Mouse (Mus musculus): ENCODE data around the gene AW549877.
A peak's percentile ranks its signal among the peaks of the same experiment; 100 is the strongest.

The AW549877 gene

GRCm38 (mm10) chr15:3984876-3985275 is 10.7 kb downstream of the AW549877 start:
- DNase-seq (ENCODE audit: low spot score in 2 of 2), result no peak

- no peak for DNase-seq (ENCODE audit: low spot score in 2 of 2)
Measured at GRCm38 (mm10) chr15:3982732-3983131, 12.8 kb downstream of the AW549877 start.

- DNase-seq (ENCODE audit: low spot score in 2 of 2), result no peak
Measured at GRCm38 (mm10) chr15:3979871-3980270, 15.7 kb downstream of the AW549877 start.

- DNase-seq (ENCODE audit: low spot score in 2 of 2), result peak; percentile 91 to 92
Measured at GRCm38 (mm10) chr15:3979061-3979848, 16.3 kb downstream of the AW549877 start, which contains the start of gene Fbxo4. Fbxo4 (minus strand) TSS chr15:3979573.

GRCm38 (mm10) chr15:3978279-3978678 is 17.3 kb downstream of the AW549877 start:
- DNase-seq (ENCODE audit: low spot score in 2 of 2), result no peak

GRCm38 (mm10) chr15:3973300-3973699 is 22.2 kb downstream of the AW549877 start:
- no peak for DNase-seq (ENCODE audit: low spot score in 2 of 2)

GRCm38 (mm10) chr15:3970193-3970592 is 25.4 kb downstream of the AW549877 start:
- DNase-seq (ENCODE audit: low spot score in 2 of 2), result no peak

- DNase-seq (ENCODE audit: low spot score in 2 of 2), result no peak
Measured at GRCm38 (mm10) chr15:3969743-3970142, 25.8 kb downstream of the AW549877 start.

- peak; percentile 51 to 59 for DNase-seq (ENCODE audit: low spot score in 2 of 2)
Measured at GRCm38 (mm10) chr15:3962251-3962650, 33.3 kb downstream of the AW549877 start.

GRCm38 (mm10) chr15:3960094-3960493 is 35.5 kb downstream of the AW549877 start:
- DNase-seq (ENCODE audit: low spot score in 2 of 2), result no peak

- DNase-seq (ENCODE audit: low spot score in 2 of 2), result peak in 1 of 2 experiments; percentile 35
Measured at GRCm38 (mm10) chr15:3957982-3958381, 37.6 kb downstream of the AW549877 start.

- no peak for DNase-seq (ENCODE audit: low spot score in 2 of 2)
Measured at GRCm38 (mm10) chr15:3954971-3955370, 40.6 kb downstream of the AW549877 start.

GRCm38 (mm10) chr15:3938132-3938531 is 57.4 kb downstream of the AW549877 start:
- no peak for DNase-seq (ENCODE audit: low spot score in 2 of 2)

- DNase-seq (ENCODE audit: low spot score in 2 of 2), result no peak
Measured at GRCm38 (mm10) chr15:3936056-3936455, 59.5 kb downstream of the AW549877 start.

GRCm38 (mm10) chr15:3933466-3933865 is 62.1 kb downstream of the AW549877 start:
- DNase-seq (ENCODE audit: low spot score in 2 of 2), result no peak
